Mouse (Mus musculus): ENCODE measurements at regions not wholly inside any gene's neighbourhood (a gene's known extent, or its start where the extent isn't known, plus 50 kb on each side); places are given as distances from the start of the nearest gene placed in this dataset.

- TF ChIP-seq GATA2 (IDR thresholded peaks at IDR 0.05; ENCODE audit: borderline replicate concordance, low read depth, low read length), result no peak
- no peak for TF ChIP-seq CTCF (IDR thresholded peaks at IDR 0.05; ENCODE audit: low read depth, low read length)
- no peak for TF ChIP-seq POLR2AphosphoS5 (IDR thresholded peaks at IDR 0.05; ENCODE audit: insufficient replicate concordance, low read depth, low read length)
- TF ChIP-seq TAL1 (conservative IDR thresholded peaks at IDR 0.05; ENCODE audit: low read depth, low read length), result no peak
- no peak for TF ChIP-seq GATA1 (IDR thresholded peaks at IDR 0.05; ENCODE audit: borderline replicate concordance, low read length)
- H3K4me3 ChIP-seq (ENCODE audit: low read depth, low read length), result no peak overlapping the region
These were observed 76.0 kb upstream of the Smim23 start for GRCm38 (mm10) chr11:32900437-32900836.

DNA sequence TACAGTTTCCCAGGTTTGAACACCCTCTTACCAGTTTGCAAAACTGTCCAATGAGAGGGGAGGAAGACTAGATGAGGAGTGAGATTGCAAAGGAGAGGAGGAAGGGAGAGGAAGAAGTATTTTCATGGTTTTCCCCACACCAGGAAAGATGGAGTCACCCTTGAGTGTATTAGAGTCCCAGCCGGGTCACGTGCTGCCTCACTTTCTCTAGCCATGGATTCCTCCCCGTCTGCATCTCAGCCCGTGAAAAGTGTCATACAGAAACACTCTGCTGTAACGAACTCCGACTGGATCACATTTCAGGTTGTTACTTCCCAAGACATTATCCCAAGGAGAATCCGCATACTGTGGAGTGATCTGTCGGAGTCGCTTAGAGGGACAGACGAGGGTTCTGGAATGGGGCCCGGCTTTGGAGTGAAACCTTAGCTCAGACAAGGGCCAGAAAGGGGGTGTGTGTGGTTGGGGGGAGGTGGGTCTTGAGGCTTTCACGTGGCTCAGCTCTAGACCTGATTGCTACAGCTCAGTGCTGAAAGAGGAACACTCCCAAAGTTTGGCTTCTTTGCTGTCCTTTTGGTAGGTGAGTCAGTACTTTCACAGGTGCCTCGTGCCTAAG, 75.3 kb upstream of the Smim23 start:
- TF ChIP-seq GATA2 (IDR thresholded peaks at IDR 0.05; ENCODE audit: borderline replicate concordance, low read depth, low read length) (no peak), GATA1 (IDR thresholded peaks at IDR 0.05; ENCODE audit: borderline replicate concordance, low read length) (no peak), TAL1 (conservative IDR thresholded peaks at IDR 0.05; ENCODE audit: low read depth, low read length) (no peak), POLR2AphosphoS5 (IDR thresholded peaks at IDR 0.05; ENCODE audit: insufficient replicate concordance, low read depth, low read length) (no peak), CTCF (IDR thresholded peaks at IDR 0.05; ENCODE audit: low read depth, low read length) (no peak)

More at GRCm38 (mm10) chr11:32900437-32900836, 76.0 kb upstream of the Smim23 start:
- Histone ChIP-seq H3K4me1 (ENCODE audit: insufficient read depth, low read depth, low read length) (no peaks in the 10 kb centered on the region), H3K9me3 (replicated peaks) (no peaks in the 10 kb centered on the region), H3K36me3 (replicated peaks) (no peaks in the 10 kb centered on the region), H3K27me3 (ENCODE audit: insufficient read depth, low read length) (no peaks in the 10 kb centered on the region)
- ATAC-seq (ENCODE audit: extremely low read depth, insufficient number of reproducible peaks, low FRiP score, poor library complexity, severe bottlenecking), result no peak
- no peak for DNase-seq (ENCODE audit: low spot score)

GRCm38 (mm10) chr11:32895400-32895799, 71.0 kb upstream of the Smim23 start:
- no peak for ATAC-seq (ENCODE audit: extremely low read depth, insufficient number of reproducible peaks, low FRiP score, poor library complexity, severe bottlenecking)
- DNase-seq (ENCODE audit: low spot score), result no peak
- Histone ChIP-seq H3K36me3 (replicated peaks) (no peaks in the 10 kb centered on the region), H3K4me3 (ENCODE audit: low read depth, low read length) (no peak overlapping the region), H3K9me3 (replicated peaks) (no peaks in the 10 kb centered on the region), H3K4me1 (ENCODE audit: insufficient read depth, low read depth, low read length) (no peaks in the 10 kb centered on the region), H3K27me3 (ENCODE audit: insufficient read depth, low read length) (no peaks in the 10 kb centered on the region)
- no peak for TF ChIP-seq POLR2AphosphoS5 (IDR thresholded peaks at IDR 0.05; ENCODE audit: insufficient replicate concordance, low read depth, low read length)
- no peak for TF ChIP-seq TAL1 (conservative IDR thresholded peaks at IDR 0.05; ENCODE audit: low read depth, low read length)
- TF ChIP-seq GATA1 (IDR thresholded peaks at IDR 0.05; ENCODE audit: borderline replicate concordance, low read length), result no peak
- TF ChIP-seq GATA2 (IDR thresholded peaks at IDR 0.05; ENCODE audit: borderline replicate concordance, low read depth, low read length), result no peak
- TF ChIP-seq CTCF (IDR thresholded peaks at IDR 0.05; ENCODE audit: low read depth, low read length), result no peak

More for the DNA sequence above, 75.3 kb upstream of the Smim23 start:
- no peaks in the 10 kb centered on the region for H3K4me1 ChIP-seq (ENCODE audit: insufficient read depth, low read depth, low read length)
- H3K9me3 ChIP-seq (replicated peaks), result no peaks in the 10 kb centered on the region
- no peak for ATAC-seq (ENCODE audit: extremely low read depth, insufficient number of reproducible peaks, low FRiP score, poor library complexity, severe bottlenecking)
- H3K36me3 ChIP-seq (replicated peaks), result no peaks in the 10 kb centered on the region
- no peak for DNase-seq (ENCODE audit: low spot score)
- no peak overlapping the region for H3K4me3 ChIP-seq (ENCODE audit: low read depth, low read length)
- H3K27me3 ChIP-seq (ENCODE audit: insufficient read depth, low read length), result no peaks in the 10 kb centered on the region

DNA sequence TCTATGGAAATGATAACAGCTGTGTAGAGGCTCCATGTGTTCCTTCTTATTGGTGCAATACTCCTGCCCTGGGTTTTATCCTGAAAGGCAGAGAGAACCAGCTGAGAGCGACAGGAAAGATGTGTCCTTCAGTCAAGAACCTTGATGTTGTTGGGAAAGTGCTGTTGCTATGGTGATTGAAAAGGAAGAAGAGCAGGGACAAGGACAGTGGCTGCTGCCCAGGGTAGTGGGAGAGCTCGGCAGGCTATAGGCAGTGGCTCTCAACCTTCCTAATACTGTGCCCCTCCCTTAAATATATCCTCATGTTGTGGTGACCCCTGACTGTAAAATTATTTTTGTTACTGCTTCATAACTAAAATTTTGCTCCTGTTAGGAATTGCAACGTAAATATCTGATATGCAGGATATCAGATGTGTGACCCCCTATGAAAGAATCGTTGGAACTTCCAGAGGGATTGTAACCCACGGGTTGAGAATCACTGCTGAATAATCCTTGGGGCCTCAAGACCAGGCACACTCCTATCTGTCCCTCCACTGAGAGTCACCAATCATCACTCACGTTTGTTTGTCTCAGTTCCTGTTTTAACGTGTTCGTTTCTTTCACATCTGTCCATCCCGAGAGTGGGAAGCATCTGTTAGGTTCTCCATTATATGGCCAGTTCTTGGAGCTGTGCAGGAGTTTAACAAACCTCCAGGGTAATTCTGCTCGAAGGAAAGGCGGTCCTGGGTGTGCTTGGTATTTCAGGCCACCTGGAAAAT, 68.9 kb upstream of the Smim23 start:
- no peaks in the 10 kb centered on the region for H3K4me1 ChIP-seq (ENCODE audit: insufficient read depth, low read depth, low read length)
- no peaks in the 10 kb centered on the region for H3K36me3 ChIP-seq (replicated peaks)
- ATAC-seq (ENCODE audit: extremely low read depth, insufficient number of reproducible peaks, low FRiP score, poor library complexity, severe bottlenecking) (no peak), DNase-seq (ENCODE audit: low spot score) (no peak)
- TF ChIP-seq POLR2AphosphoS5 (IDR thresholded peaks at IDR 0.05; ENCODE audit: insufficient replicate concordance, low read depth, low read length) (no peak), TAL1 (conservative IDR thresholded peaks at IDR 0.05; ENCODE audit: low read depth, low read length) (no peak), GATA1 (IDR thresholded peaks at IDR 0.05; ENCODE audit: borderline replicate concordance, low read length) (no peak), GATA2 (IDR thresholded peaks at IDR 0.05; ENCODE audit: borderline replicate concordance, low read depth, low read length) (no peak), CTCF (IDR thresholded peaks at IDR 0.05; ENCODE audit: low read depth, low read length) (no peak)
- no peak overlapping the region for H3K4me3 ChIP-seq (ENCODE audit: low read depth, low read length)
- peaks cover 3% of the 10 kb centered on the region; the same call in 1 of the 2 replicates for H3K27me3 ChIP-seq (ENCODE audit: insufficient read depth, low read length)
- H3K9me3 ChIP-seq (replicated peaks), result no peaks in the 10 kb centered on the region

GRCm38 (mm10) chr11:32892496-32892895, 68.1 kb upstream of the Smim23 start:
- ATAC-seq (ENCODE audit: extremely low read depth, insufficient number of reproducible peaks, low FRiP score, poor library complexity, severe bottlenecking), result no peak
- DNase-seq (ENCODE audit: low spot score), result no peak
- Histone ChIP-seq H3K27me3 (ENCODE audit: insufficient read depth, low read length) (peaks cover 3% of the 10 kb centered on the region; the same call in 1 of the 2 replicates), H3K4me3 (ENCODE audit: low read depth, low read length) (no peak overlapping the region), H3K36me3 (replicated peaks) (no peaks in the 10 kb centered on the region), H3K9me3 (replicated peaks) (no peaks in the 10 kb centered on the region), H3K4me1 (ENCODE audit: insufficient read depth, low read depth, low read length) (no peaks in the 10 kb centered on the region)
- TF ChIP-seq TAL1 (conservative IDR thresholded peaks at IDR 0.05; ENCODE audit: low read depth, low read length) (no peak), GATA1 (IDR thresholded peaks at IDR 0.05; ENCODE audit: borderline replicate concordance, low read length) (no peak), POLR2AphosphoS5 (IDR thresholded peaks at IDR 0.05; ENCODE audit: insufficient replicate concordance, low read depth, low read length) (no peak), GATA2 (IDR thresholded peaks at IDR 0.05; ENCODE audit: borderline replicate concordance, low read depth, low read length) (no peak), CTCF (IDR thresholded peaks at IDR 0.05; ENCODE audit: low read depth, low read length) (no peak)

DNA sequence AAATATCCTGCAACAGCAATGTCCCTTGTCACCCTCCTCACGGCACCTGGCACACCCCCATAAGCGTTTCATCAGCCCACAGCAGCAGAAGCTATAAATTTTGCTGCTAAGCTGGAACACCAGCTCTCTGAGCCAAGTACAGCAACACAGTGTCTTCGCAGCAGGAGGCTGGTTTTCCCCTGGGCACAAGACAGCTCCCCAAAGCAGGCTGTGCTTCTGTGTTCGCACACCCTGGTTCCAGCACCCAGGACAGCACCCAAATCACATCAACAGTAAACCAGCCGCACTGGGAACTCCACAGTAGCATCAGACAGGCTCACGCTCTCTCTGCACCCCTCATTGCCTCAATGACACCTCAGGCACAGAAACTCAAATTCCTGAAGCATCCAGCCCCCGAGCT, 64.8 kb upstream of the Smim23 start:
- Histone ChIP-seq H3K4me1 (ENCODE audit: insufficient read depth, low read depth, low read length) (no peaks in the 10 kb centered on the region), H3K9me3 (replicated peaks) (no peaks in the 10 kb centered on the region), H3K4me3 (ENCODE audit: low read depth, low read length) (no peak overlapping the region), H3K27me3 (ENCODE audit: insufficient read depth, low read length) (peaks cover 3% of the 10 kb centered on the region; the same call in 1 of the 2 replicates), H3K36me3 (replicated peaks) (no peaks in the 10 kb centered on the region)
- no peak for TF ChIP-seq TAL1 (conservative IDR thresholded peaks at IDR 0.05; ENCODE audit: low read depth, low read length)
- no peak for DNase-seq (ENCODE audit: low spot score)
- ATAC-seq (ENCODE audit: extremely low read depth, insufficient number of reproducible peaks, low FRiP score, poor library complexity, severe bottlenecking), result no peak

All from G1E (cell line).